Mouse (Mus musculus) left cerebral cortex, postnatal 36 days (tissue): ENCODE results near the gene Fgfr2. TPM values are rescaled to one million over a fixed set of nuclear protein-coding genes. Genes with fewer than 3 reads are reported as not detected.
"Not testable (repeated sequence)": the region's sequence is repeated elsewhere in the genome, so short reads cannot be mapped to it uniquely, and the experiment has no call there.

ENCODE experiments used
- DNase-seq, 2 experiments: peaks; one replicate each; pipeline ENCODE4 v3.0.0; 2021 to 2022; ENCODE audit warnings: low spot score in 2 of 2, mixed read lengths in 1 of 2
- intact Hi-C: fragments of 180-260 bp; cut with DNase I; formaldehyde crosslinking; loops from one replicate; pipeline ENCODE4 v1.15.1; 2025
- total RNA-seq, 2 experiments: library from RNA; stranded (reverse); gene quantifications; 2 replicates each; pipeline ENCODE4 v1.2.3; 2021

Gene Fgfr2
- total RNA-seq, 2 experiments from 2014 or later = 41.6 to 46.6 TPM

DNA sequence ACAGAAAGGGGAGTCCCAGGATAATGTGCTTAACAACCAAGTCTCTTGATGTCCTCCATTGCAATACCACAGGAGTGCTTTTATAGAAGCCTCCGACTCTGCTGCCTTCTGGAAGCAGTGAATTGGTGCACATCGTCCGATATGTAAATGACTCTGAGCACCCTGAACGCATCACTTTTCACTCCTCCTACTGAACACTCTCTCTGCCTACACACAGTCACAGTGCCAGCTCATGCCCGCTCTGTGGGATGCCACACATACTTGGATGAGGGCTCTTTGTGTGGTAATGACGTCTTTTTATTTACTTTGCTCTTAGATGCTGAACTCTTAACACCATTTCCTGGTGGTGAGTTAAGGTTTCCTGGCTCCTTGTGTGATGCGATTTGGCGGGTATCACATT is 1936.1 kb downstream of the Fgfr2 start:
- intact Hi-C loops = loop anchor here (10.0 kb wide), 1 partner anchor 148 kb away; the partner anchor contains the start of gene Fam24a
- DNase-seq = peak; percentile 60 to 72

GRCm38 (mm10) chr7:131184339-131184738 is 1938.8 kb downstream of the Fgfr2 start:
- intact Hi-C loops = loop anchor here (10.0 kb wide), 1 partner anchor 150 kb away; the partner anchor contains the start of gene Fam24a
- DNase-seq = no peak

DNA sequence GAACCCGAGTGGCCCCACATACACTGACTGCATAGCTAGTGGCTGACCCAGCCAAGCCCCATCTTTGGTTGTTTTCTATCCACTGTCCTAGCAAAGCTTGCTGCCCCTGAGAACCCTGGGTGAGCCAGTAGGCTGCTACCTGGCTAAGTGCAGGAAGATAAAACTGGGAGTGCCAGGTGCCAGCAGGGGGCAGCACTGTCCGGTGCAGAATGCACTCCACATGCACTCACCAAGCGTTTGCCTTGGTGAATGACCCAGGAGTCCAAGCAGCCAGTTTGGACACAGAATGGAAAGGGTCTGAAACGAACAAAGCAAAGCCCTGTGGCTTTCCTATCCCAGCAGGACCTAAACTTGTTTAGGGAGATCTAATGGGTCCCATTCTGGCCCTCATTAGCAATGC is 1940.5 kb downstream of the Fgfr2 start:
- peak in 1 of 2 experiments; percentile 24 for DNase-seq
- intact Hi-C loops = loop anchor here (10.0 kb wide), 1 partner anchor 152 kb away; the partner anchor contains the start of gene Fam24a

- DNase-seq = no peak
- intact Hi-C loops = no loop called here
Observed at GRCm38 (mm10) chr7:131174121-131174520, 1949.0 kb downstream of the Fgfr2 start, which contains the start of gene 5430419D17Rik. 5430419D17Rik (plus strand) TSS chr7:131174402.

- DNase-seq = no peak
- intact Hi-C loops = no loop called here
Observed at GRCm38 (mm10) chr7:131169099-131169498, 1954.1 kb downstream of the Fgfr2 start.

DNA sequence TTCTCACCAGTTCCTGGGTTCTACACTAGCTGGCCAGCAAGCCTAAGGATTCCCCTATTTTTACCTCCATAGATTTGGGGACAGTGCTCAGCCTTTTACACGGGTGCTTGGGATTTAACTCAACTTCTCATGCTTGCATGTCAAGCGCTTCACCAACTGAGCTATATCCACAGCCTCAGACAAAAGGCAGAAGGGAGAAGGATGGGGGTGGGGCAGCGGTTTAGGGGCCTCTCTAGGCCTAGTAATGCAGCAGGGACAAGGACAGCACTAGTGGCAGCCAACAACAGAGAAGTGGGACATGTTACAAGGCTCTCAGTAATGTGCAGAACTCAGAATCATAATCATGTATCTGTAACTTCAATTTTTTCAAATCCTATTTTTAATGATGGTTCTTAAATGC is 1955.4 kb downstream of the Fgfr2 start:
- intact Hi-C loops = no loop called here
- DNase-seq = no peak

GRCm38 (mm10) chr7:131162251-131162650 is 1960.9 kb downstream of the Fgfr2 start:
- intact Hi-C loops = no loop called here
- no peak for DNase-seq

DNA sequence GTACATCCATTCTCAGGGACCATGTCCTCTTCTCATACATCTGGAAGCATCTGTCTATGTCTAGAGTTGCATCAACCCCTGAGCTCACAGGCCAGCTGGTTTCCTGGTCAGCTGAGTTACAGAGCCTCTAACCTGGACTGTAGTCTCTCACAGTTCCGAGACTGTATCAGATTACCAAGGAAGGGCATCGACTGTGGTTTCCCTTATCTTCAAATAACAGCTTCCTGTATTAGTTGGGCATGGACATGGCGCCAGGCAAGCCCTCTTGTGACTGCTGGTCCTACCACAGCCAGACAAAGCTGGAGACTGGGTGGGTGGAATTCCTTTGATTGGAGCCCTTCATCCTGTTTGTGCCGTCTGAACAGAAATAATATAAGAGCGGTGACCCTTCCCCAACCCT is 1970.1 kb downstream of the Fgfr2 start:
- intact Hi-C loops = no loop called here
- no peak for DNase-seq

DNA sequence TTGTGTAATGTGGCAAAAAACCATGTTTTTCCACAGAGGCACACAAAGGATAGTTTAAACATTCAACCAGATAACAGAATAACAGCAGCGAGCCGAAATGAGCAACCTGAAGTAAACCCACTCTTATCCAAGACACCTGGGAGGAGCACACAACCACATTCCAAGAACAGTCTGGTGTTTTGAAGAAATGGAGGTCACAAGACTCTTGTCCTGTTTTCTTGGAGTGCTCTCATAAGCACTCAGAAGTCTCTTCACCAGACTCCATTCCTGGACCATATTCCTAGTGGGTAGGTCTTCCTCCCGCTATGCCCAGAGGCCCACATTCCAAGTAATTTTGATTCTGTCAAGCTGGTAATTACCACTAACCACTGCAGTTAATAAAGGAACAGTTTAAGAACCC is 1973.0 kb downstream of the Fgfr2 start:
- DNase-seq = no peak
- intact Hi-C loops = no loop called here

DNA sequence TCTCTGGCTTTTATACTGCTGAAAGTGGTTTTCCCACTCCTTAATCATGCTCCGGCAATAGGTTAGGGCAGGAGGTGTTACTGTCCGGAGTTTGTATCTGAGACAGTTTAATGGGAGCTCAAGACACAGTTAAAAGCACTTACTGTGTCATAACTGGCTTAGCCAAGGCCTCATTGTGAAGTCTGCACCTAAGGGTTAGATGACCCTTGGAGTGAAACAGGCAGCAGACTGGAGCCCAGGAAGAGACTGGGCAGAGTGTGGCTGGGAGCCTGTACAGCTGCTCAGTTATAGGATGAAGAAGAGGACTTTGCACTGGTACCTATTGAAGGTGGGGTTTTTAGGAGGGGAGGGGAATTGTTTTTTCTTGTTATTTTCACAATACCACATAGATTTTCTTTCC is 1976.9 kb downstream of the Fgfr2 start, which contains the start of gene 4933402N03Rik:
TSS of gene 4933402N03Rik (minus strand) at position 101 of the 400 bp plus-strand sequence.
- no peak for DNase-seq
- intact Hi-C loops = no loop called here

DNA sequence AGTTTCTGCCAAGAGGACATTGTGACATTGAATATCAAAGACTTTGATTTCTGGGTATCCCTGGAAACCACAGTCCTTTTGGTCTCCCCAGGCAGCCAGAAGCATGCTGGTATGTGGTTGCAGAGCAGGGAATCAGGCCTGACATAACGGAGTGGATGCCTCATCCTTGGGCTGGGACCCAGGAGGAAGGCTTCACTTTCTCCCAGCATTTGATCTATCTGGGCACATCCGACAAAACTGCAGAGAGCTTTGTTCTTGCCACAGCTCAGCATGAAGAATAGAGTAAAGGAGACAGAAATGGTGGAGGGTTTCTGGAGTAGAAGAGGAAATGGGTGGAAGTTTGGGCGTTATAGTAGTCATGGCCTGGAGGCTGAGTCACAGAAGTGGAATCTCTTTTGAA is 1990.0 kb downstream of the Fgfr2 start:
- intact Hi-C loops = no loop called here
- DNase-seq = no peak

DNA sequence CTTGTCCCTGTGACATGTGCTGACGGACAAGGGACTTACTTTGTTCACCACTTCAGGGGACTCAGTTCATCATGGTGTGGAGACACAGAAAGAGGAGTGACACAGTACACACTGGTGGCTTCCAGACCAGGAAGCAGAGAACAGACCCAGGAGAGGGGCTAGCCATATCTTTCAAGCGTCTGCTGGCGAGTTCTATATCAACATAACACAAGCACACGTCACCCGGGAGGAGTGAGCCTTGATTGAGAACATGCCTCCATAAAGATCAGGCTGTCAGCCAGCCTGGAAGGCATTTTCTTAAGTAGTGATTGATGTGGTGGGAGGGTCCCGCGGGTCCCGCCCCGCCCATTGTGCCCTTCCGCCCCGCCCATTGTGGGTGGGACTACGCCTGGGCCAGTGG is 1993.1 kb downstream of the Fgfr2 start:
- intact Hi-C loops = no loop called here

DNA sequence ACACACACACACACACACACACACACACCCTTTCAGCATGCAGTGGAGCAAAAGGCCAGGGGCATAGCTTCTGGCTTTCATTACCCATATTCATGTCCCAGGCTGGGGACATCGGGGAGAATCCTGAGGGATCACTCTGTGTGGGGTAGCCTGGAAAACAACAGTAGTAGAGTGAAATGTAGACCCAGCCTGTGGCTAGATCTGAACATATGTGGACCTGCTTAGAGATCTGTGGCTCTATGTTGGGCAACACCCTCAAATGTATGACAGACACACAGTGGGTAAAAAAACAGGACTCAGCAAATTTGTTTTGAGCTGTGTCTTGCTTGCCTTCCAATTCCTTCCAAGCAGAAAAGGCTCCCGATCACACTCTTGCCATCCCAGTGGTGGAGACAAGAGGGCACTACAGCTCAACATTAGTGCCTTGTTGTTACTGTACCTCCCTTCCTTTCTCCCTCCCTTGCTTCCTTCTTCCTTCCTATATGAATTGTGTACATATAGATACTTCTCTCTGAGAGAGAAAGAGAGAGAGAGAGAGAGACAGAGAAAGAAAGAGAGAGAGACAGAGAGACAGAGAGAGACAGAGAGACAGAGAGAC is 2000.8 kb downstream of the Fgfr2 start:
- intact Hi-C loops = no loop called here

More for the DNA sequence above, 1993.1 kb downstream of the Fgfr2 start:
- DNase-seq = no peak

GRCm38 (mm10) chr7:131114434-131114833 is 2008.7 kb downstream of the Fgfr2 start:
- DNase-seq = peak in 1 of 2 experiments; percentile 8
- intact Hi-C loops = loop anchor here (10.0 kb wide), 1 partner anchor 210 kb away; the partner anchor contains the start of genes Cuzd1 and Fam24b

More for the DNA sequence above, 2000.8 kb downstream of the Fgfr2 start:
- no peak for DNase-seq

- intact Hi-C loops = loop anchor here (10.0 kb wide), 1 partner anchor 211 kb away; the partner anchor contains the start of genes Cuzd1 and Fam24b
- no peak for DNase-seq
Observed at GRCm38 (mm10) chr7:131113676-131114075, 2009.5 kb downstream of the Fgfr2 start.

GRCm38 (mm10) chr7:131112486-131112885 is 2010.7 kb downstream of the Fgfr2 start:
- DNase-seq = peak; percentile 43 to 69
- intact Hi-C loops = loop anchor here (10.0 kb wide), 1 partner anchor 212 kb away; the partner anchor contains the start of genes Cuzd1 and Fam24b

- intact Hi-C loops, DNase-seq: not testable (repeated sequence)
Observed at GRCm38 (mm10) chr7:131082403-131082802, 2040.7 kb downstream of the Fgfr2 start.

DNA sequence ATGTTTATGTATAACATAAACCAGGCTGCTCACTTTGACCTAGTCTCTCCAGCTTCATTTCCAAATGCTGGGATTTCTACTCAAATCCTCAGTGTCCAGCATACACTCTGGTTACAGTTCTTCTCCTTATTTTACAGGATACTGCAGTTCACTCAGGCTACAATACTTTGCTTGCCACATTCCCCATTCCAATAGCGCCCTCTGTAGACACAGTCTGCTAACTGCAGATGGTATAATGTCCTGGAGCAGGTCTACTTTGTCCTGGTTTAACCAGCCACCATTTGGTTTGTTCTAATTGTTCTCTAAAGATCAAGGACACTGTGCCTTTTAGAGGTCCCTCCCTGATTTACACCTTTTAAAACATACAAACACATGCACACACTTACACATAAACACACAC is 2047.2 kb downstream of the Fgfr2 start:
- intact Hi-C loops = no loop called here
- peak in 1 of 2 experiments; percentile 7 for DNase-seq

- intact Hi-C loops, DNase-seq: not testable (repeated sequence)
Observed at GRCm38 (mm10) chr7:131074098-131074497, 2049.1 kb downstream of the Fgfr2 start.

GRCm38 (mm10) chr7:131073476-131073875 is 2049.7 kb downstream of the Fgfr2 start:
- DNase-seq, intact Hi-C loops: not testable (repeated sequence)

GRCm38 (mm10) chr7:131068191-131068590 is 2055.0 kb downstream of the Fgfr2 start:
- intact Hi-C loops = loop anchor here (10.0 kb wide), 1 partner anchor 293 kb away; the partner anchor contains the start of gene Btbd16
- DNase-seq = peak in 1 of 2 experiments; percentile 9
